Mouse (Mus musculus) embryo, embryonic 11.5 days (tissue): ENCODE results near the gene Chst15.
A peak's percentile ranks its signal among the peaks of the same experiment; 100 is the strongest.

Experiments
- DNase-seq: peaks from one replicate; pipeline ENCODE4 v3.0.0-alpha.2; 2012; ENCODE audit warnings: low read depth, low spot score

Chst15 gene

DNA sequence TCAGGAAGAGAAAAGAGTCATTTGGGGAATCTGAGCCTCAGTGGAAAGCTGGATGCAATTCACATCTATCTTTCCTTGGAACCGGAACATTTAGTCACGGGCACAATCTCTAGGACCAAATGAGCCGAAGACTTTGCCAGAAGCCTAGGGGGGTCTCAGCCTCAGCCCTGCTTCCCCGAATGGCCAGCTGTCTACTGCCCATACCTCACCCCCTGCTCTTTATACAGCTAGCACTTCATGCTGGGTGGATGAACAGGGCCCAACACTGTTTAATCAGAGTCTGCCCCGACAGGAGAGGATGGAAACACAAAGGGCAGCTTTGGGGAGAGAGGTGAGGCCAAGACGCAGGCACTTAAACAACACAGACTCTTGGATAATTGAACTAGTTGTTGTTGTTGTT lies 53.8 kb downstream of the Chst15 start:
- no peak for DNase-seq

DNA sequence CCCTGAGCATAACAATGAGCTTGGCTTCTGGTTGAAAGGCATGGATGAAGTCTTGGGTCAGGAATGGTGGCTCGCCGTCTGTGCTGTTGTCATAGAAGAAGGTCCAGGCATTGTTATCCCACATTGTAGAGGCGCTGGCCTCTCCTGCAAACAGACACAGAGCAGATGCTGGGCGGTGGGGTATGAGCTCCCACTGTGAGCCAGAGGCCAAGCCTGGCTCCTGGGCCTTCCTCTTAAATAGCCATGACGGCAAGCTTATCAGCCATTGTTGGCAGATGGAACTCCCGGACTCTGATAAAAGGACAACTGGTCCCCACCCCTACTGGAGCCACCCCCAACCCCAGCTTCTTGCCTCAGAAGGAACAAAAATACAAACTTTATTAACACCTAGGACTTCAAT lies 54.3 kb downstream of the Chst15 start:
- DNase-seq, result no peak

DNA sequence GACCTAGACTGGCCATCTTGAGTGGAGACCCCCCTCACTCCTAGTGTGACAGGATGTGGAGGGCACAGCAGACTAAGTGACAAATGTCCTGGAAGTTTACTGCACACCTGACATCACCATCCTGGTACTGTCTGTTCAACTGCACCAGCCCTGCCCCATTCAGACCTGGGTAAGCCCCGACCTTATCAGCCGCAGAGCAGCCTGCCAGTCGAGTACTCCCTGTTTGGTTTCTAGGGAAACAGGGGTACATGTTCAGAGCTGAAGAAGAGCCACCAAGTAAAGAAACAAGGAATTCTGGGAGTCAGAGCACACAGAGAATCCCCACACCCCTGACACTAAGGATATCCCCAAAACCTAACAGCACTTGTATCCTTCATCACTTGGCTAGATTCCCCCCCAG lies 55.1 kb downstream of the Chst15 start:
- DNase-seq, result no peak

GRCm38 (mm10) chr7:132260632-132261031 lies 56.4 kb downstream of the Chst15 start:
- no peak for DNase-seq

DNA sequence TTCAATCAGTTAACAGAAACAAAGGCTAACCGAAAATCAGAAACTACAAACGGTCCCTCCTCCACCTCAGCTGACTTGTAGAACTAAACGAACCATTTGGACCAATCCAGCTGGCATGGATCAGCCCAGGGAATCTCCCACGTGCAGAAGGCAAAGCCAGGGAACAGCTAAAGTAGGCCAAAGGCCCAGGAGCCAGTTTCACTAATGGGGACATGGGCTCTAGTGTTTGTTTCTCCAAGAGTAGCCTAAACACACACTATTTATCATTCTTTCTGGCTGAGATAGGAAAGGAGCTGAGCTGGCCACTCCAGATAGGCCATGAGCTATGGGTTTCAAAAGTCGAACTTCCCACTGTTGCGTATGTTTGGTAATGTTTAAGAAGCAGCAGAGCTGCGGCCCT lies 58.2 kb downstream of the Chst15 start:
- no peak for DNase-seq

DNA sequence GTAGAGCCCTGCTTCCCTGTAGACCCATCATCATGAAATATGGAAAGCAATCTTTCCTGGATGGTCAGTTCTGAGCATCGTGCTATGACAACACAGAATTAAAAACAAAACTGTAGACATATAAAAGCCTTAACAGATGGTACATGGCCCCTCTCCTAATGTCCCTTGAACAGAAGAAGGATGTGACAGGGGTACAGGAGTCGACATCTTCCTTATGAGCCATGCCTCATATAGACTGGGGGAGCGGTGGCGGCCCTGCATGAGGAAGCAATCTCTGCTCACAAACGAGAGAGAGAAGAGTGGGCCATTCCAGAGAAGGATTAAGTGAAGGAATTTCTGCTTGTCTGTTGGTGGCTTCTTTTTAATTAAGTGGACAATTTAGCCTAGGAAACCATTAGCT lies 58.8 kb downstream of the Chst15 start:
- DNase-seq, result no peak

GRCm38 (mm10) chr7:132253513-132253912 lies 63.5 kb downstream of the Chst15 start:
- DNase-seq, result no peak

DNA sequence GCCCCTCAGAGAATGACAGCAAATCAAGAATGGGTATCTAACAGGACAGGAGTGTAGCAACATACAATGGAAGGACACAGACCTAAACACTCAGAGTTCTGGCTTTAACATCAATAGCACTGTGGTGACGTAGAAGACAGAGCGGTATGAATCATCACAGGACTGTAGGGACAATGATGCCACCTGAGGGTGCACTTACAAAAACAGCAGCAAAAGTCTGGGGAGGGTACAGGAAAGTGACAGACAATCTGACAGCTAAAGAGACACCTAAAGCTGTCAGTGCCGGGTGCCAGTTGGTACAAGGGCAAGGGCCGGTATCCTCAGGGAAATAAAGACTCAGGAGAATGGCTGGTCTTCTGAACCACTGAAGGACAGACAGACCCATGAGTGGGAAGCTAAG lies 64.0 kb downstream of the Chst15 start:
- DNase-seq, result no peak

DNA sequence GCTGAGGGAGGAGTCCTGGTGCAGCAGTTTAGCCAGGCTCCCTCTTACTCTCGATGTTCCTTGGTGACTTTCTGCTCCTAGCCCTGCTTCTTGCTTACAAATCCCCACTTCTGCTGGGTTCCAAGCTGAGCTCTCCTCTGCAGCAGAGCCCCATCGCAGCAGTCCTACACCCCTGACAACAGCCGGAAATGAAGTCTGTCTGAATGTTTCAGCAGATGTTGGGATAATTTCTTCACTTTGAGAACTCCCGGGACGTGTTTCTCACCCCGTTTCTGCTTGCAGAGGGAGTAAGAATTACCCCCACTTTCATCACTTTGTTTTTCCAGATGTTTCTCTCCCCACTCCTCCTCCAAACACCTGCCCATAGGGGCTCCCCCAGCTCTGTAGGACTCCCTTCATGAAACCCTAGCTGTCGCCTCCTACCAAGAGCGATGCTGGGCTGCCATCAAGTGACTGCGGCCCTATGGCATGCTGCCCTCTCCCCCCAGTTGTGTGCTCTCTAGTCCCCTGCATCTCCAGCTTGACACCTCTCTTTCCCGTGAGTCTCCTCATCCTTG lies 67.4 kb downstream of the Chst15 start:
- DNase-seq, result no peak

DNA sequence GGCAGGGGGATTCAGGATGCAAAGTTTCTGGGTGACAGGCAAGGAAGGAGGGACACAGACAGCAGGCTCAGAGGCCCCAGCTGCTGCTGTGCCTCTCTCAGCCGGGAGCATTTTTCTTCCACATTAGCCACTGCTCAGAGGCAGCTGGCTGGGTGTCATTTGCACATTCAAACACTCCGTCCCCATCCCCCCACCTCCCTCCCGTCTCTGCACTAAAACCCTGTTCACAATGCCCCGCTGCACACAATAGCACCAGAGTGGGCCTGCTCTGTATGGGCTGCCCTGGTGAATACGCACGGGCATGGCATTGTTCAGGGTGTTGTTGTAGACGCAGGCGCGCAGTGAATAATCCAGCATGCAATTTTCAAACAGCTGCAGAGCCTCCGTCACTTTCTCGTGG lies 69.5 kb downstream of the Chst15 start:
- peak; percentile 49 for DNase-seq

GRCm38 (mm10) chr7:132247091-132247490 lies 69.9 kb downstream of the Chst15 start:
- DNase-seq, result no peak

DNA sequence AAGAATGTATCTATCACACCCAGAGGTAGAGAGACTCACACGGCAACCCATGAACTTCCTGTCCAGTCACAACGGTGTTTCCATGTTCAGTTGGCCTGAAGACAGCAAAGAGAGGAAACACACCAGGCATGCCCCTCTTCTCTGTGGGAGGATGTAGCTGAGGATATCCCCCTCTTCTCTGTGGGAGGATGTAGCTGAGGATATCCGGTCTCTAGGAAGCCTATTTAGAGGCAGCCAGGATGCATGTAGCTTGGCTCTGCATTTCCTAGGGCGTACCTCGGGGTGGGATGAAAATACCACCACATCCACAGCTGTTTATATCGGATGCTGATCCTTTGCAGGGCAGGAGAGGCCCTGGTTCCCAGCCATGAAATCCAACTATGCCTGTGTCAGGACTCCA lies 71.3 kb downstream of the Chst15 start:
- no peak for DNase-seq

- no peak for DNase-seq
Observed at GRCm38 (mm10) chr7:132244637-132245036, 72.4 kb downstream of the Chst15 start.

DNA sequence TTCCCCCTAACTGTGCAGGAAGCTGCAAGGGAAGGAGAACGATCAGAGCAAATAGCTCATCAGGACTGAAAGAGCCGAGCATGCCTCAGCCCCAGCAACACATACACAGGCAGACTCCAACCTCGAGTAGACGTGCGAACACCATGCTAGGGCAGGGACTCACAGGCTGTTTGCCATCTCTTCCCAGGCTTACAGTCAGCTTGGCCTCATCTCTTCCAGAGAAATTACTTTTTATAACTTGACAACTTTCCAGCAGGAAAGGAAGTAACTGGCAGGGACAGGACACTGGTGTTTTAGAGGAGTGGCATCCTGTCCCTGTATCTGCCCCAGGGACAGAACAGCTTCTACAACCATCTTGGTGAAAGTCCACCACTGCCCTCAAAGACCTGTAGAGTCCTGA lies 73.8 kb downstream of the Chst15 start:
- DNase-seq, result no peak

GRCm38 (mm10) chr7:132242617-132243141 lies 74.3 kb downstream of the Chst15 start:
- no peak for DNase-seq

DNA sequence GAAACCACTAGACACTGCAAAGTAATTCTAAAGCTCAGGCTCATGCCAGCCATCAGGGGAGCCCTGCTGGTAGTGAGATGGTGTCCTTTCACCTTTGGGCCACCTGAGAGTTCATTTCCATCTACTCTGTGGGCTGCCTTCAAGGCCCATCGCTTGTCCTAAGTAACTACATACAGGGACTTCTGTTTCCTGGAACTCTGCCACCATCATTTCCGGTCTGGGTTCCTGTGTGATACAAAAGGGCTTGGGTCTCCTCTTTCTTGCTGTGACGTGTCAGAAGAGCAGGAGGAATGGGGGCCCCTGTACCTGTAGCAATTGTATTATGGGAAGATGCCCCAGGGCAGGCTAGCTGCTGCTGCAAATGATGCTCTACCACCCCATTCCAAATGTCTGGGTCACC lies 78.1 kb downstream of the Chst15 start:
- DNase-seq, result no peak

- no peak for DNase-seq
Observed at GRCm38 (mm10) chr7:132237191-132237590, 79.8 kb downstream of the Chst15 start.

DNA sequence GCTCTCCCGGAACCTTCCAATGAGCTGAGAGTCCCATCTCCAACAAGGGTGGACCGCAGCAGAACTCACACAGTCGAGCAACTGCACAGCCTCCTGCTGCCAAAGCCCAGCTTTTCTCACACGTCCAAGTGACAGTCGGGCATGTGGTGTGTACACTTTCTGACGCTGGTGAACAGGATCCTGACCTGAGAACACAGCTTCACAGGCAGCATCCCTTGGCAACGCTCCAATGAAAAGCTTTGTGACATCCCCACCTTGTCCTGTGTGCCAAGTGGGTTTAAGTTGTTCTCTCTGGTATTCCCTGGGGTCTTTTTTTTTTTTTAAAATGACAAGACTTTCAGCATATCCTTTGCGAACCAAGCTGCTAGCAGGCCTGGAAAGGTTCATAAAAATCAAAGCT lies 80.2 kb downstream of the Chst15 start:
- DNase-seq, result no peak

- DNase-seq, result no peak
Observed at GRCm38 (mm10) chr7:132234250-132234649, 82.8 kb downstream of the Chst15 start.

DNA sequence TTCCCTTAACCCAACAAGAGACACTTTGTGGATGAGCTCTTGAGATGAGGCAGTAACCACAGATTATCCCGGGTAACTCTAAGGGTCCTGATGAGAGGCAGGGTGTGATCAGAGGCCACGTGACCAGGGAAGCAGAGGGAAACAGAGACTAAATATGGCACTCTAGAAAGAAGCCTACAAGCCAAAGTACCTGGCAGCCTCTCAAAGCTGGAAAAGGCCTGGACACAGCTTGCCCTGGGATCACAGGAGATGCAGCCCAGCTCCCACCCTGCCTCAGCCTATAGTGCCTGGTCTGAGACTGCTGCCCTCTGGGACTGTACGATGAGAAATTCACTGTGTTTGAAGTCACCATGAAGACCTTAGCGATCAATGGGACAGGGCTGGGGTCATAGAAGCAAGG lies 83.3 kb downstream of the Chst15 start:
- no peak for DNase-seq

- no peak for DNase-seq
Observed at GRCm38 (mm10) chr7:132232937-132233336, 84.1 kb downstream of the Chst15 start.

DNA sequence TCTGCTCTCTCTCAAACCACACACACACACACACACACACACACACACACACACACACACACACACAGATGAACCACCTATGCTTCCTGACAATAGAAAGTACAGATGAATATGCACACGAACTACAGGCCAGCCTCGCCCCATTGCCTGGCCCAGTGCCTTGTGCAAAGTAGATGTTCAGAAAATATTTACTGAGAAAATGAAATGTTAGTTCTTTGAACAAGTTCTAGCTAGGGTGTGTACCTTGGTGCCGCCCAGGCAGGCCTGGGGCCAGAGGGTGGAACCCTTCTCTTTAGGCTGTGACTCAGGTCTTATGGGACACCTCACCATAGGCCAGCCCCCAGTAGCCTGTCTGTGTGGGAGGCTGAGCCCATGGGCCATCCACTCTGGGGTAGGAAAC lies 85.6 kb downstream of the Chst15 start:
- DNase-seq, result no peak

DNA sequence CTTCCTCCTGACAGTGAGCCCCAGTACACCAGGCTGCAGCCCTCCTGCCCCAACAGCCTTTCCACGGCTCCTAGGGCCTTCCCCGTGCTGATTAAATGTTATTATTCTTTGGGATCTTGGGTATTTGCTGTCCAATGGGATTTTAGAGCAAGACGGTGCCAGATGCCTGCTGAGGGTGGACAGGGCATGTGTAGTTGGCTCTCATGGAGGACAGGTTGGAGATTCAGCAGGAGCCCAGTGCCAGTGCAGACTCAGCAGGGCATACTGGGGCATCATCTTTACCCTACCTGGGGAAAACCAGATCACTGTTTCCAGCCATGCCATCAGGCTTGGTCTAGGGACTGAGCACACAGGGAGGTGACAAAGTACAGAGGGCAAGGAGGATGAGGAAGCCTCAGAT lies 86.1 kb downstream of the Chst15 start:
- no peak for DNase-seq

DNA sequence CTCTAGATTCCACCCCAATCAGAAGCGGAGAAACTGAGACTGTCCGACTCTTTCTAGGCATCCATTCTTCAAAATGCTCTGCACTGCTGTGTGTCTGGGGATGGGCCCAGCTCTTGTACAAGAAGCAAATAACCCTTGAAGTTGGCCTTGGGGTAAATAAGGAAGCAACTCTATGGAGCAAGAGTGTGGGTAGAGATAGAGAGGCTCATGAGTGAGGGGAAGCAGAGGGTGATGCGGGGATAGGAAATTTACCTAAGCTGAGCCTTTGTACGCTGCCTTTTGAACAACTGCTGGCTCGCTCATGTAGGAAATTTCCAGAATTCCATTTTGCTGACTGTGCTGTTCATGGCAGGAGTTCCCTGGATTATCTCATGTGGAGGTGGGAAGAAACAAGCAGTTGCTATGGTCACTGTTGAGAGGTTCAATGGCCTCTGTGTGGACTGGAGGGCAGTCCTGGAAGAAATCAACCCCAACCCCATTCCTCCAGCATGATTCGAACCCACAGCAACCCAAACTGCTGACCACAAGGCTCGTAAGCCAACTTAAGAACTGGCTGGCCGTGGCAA lies 89.9 kb downstream of the Chst15 start:
- no peak for DNase-seq
